Mouse (Mus musculus) brain, embryonic 14.5 days (tissue): Measurements from ENCODE around the gene Prrc2b.

Experiments
- CTCF ChIP-seq: fragments of 200-500 bp; IDR thresholded peaks from 2 replicates; pipeline ENCODE4 v1.5.1; 2012; ENCODE audit warnings: inconsistent platforms, mild to moderate bottlenecking, moderate library complexity, borderline replicate concordance; ENCODE audit not compliant: insufficient read depth, insufficient read length; ENCODE audit errors: extremely low read depth
- POLR2A ChIP-seq: fragments of 200-500 bp; IDR thresholded peaks from 2 replicates; pipeline ENCODE4 v1.6.1; 2012; ENCODE audit warnings: mild to moderate bottlenecking, inconsistent platforms, borderline replicate concordance; ENCODE audit not compliant: poor library complexity, insufficient read depth, insufficient read length, severe bottlenecking; ENCODE audit errors: extremely low read depth

- TF ChIP-seq POLR2A, result no peak
- TF ChIP-seq CTCF, result no peak
Observed at GRCm38 (mm10) chr2:32167819-32168218, 16.9 kb downstream of the Prrc2b start.
